Mouse (Mus musculus) E14TG2a.4 (cell line): ENCODE results near the gene Osbpl7.

Source experiments
- CTCF ChIP-seq: conservative IDR thresholded peaks from 2 replicates; pipeline ENCODE4 v1.5.1; 2014; ENCODE audit warnings: low read length
- NANOG ChIP-seq: IDR thresholded peaks from 2 replicates; pipeline ENCODE4 v1.6.1; 2014; ENCODE audit warnings: borderline replicate concordance, low read length, mixed read lengths
- POU5F1 ChIP-seq: IDR thresholded peaks from 2 replicates; pipeline ENCODE4 v1.6.1; 2014; ENCODE audit warnings: low read length, borderline replicate concordance

- TF ChIP-seq CTCF (no peak), NANOG (no peak), POU5F1 (no peak)
Measured at GRCm38 (mm10) chr11:97033781-97034180, 16.6 kb upstream of the Osbpl7 start.
